Mouse (Mus musculus): ENCODE data around the gene Clec2d. TPM values are rescaled to one million over a fixed set of nuclear protein-coding genes. Genes with fewer than 3 reads are reported as not detected.

Gene Clec2d
- polyA plus RNA-seq, 1 experiment: not detected

DNA sequence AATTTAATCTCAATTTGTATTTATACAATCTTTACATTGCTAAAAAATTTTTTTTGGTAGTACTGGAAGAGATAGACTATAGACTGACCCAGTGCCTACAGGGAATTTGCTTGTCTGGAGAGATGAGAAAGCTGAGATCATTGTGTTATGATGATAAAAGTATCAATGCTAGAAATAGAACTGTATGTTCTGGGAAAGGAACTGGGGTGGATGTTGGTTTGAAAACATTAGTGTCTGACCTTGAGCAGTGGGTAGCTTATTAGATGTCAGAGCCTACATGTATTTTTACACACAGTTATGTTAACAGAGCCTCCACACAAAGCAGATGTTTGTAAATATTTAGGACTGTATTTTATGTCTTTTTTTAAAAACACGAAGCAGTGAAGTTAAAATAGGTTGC lies 43.7 kb downstream of the Clec2d start:
- Histone ChIP-seq H3K4me3 (ENCODE audit: low read depth, low read length) (no peak overlapping the region), H3K9me3 (replicated peaks; ENCODE audit: control insufficient read depth, insufficient read depth, low read length, poor library complexity, severe bottlenecking) (no peaks in the 10 kb centered on the region; the same call in 1 of the 2 replicates), H3K9ac (ENCODE audit: low read depth, poor library complexity, severe bottlenecking) (no peak overlapping the region), H3K36me3 (ENCODE audit: control insufficient read depth, insufficient read depth, low read length, poor library complexity, severe bottlenecking) (no peaks in the 10 kb centered on the region), H3K27ac (ENCODE audit: insufficient read depth, low read length) (no peak overlapping the region), H3K4me1 (ENCODE audit: control insufficient read depth, insufficient read depth, low read length) (no peaks in the 10 kb centered on the region), H3K27me3 (ENCODE audit: control insufficient read depth, insufficient read depth, low read length, poor library complexity, severe bottlenecking) (no peaks in the 10 kb centered on the region)
- no peak for TF ChIP-seq EP300 (IDR thresholded peaks at IDR 0.05; ENCODE audit: insufficient read depth, low read depth, low read length)
- TF ChIP-seq POLR2A (IDR thresholded peaks at IDR 0.05; ENCODE audit: insufficient read depth, low read length): no peak
- no peak for TF ChIP-seq CTCF (IDR thresholded peaks at IDR 0.05; ENCODE audit: low read depth, low read length)

DNA sequence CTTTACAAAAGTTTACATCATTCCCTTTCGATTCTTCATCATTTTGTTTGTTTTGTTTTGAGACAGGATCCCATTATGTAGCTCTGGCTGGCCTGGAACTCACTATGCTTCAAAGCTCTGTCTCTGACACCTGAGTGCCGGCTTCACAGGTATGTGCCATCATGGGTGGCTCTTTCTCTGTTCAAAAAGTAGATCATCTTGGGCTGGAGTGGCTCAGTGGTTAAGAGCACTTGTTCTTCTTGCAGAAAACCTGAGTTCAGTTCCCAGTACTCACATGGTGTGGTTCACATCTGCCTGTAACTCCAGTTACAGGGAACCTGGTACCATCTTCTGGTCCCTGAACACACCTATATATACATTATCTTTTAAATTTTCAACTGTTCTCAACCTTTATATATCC lies 44.7 kb downstream of the Clec2d start:
- no peaks in the 10 kb centered on the region; the same call in 1 of the 2 replicates for H3K9me3 ChIP-seq (replicated peaks; ENCODE audit: control insufficient read depth, insufficient read depth, low read length, poor library complexity, severe bottlenecking)
- no peak overlapping the region for H3K4me3 ChIP-seq (ENCODE audit: low read depth, low read length)
- no peaks in the 10 kb centered on the region for H3K27me3 ChIP-seq (ENCODE audit: control insufficient read depth, insufficient read depth, low read length, poor library complexity, severe bottlenecking)
- H3K27ac ChIP-seq (ENCODE audit: insufficient read depth, low read length): no peak overlapping the region
- no peak for TF ChIP-seq EP300 (IDR thresholded peaks at IDR 0.05; ENCODE audit: insufficient read depth, low read depth, low read length)
- no peak for TF ChIP-seq POLR2A (IDR thresholded peaks at IDR 0.05; ENCODE audit: insufficient read depth, low read length)
- no peak for TF ChIP-seq CTCF (IDR thresholded peaks at IDR 0.05; ENCODE audit: low read depth, low read length)
- H3K4me1 ChIP-seq (ENCODE audit: control insufficient read depth, insufficient read depth, low read length): no peaks in the 10 kb centered on the region
- no peak overlapping the region for H3K9ac ChIP-seq (ENCODE audit: low read depth, poor library complexity, severe bottlenecking)
- no peaks in the 10 kb centered on the region for H3K36me3 ChIP-seq (ENCODE audit: control insufficient read depth, insufficient read depth, low read length, poor library complexity, severe bottlenecking)

DNA sequence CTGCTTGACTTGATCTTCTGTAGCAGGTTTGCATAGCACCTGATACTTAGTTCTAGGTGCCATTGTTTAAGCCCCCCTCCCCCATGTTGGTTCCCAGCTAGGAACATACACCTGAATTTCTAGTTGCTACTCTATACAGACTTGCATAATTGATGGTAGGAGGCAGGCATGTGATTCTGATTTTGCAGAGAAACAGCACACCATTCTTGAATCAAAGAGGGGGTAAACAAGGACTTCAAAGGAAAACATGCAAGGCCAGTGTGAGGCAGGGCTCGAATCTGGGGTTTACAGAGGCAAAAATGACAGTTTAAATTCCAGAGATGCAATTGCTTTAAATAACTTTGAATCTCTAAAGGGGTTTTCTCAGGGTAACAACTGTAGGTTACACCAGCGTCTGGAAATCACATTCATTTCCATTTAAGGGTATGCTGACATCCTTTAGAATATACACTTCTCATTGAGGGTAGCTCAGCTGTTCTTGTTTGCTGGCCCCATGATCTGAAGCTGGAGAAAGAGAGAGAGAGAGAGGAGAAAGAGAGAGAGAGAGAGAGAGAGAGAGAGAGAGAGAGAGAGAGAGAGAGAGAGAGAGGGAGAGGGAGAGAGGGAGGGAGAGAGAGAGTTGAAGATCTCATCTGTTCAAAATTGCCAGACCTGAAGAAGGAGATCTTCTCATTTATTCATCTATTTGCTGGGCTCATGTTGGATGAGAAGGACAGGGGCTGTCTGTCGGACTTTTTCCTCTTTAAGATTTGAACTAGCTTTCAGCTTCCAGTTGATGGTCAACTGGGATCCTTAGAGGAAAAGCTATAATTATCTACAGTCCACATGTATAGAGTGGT lies 48.7 kb downstream of the Clec2d start:
- Histone ChIP-seq H3K9me3 (replicated peaks; ENCODE audit: control insufficient read depth, insufficient read depth, low read length, poor library complexity, severe bottlenecking) (no peaks in the 10 kb centered on the region; the same call in 1 of the 2 replicates), H3K9ac (ENCODE audit: low read depth, poor library complexity, severe bottlenecking) (no peak overlapping the region), H3K36me3 (ENCODE audit: control insufficient read depth, insufficient read depth, low read length, poor library complexity, severe bottlenecking) (no peaks in the 10 kb centered on the region), H3K4me3 (ENCODE audit: low read depth, low read length) (no peak overlapping the region), H3K27ac (ENCODE audit: insufficient read depth, low read length) (no peak overlapping the region), H3K27me3 (ENCODE audit: control insufficient read depth, insufficient read depth, low read length, poor library complexity, severe bottlenecking) (no peaks in the 10 kb centered on the region), H3K4me1 (ENCODE audit: control insufficient read depth, insufficient read depth, low read length) (peaks cover under 1% of the 10 kb centered on the region)
- TF ChIP-seq EP300 (IDR thresholded peaks at IDR 0.05; ENCODE audit: insufficient read depth, low read depth, low read length): no peak
- no peak for TF ChIP-seq POLR2A (IDR thresholded peaks at IDR 0.05; ENCODE audit: insufficient read depth, low read length)
- TF ChIP-seq CTCF (IDR thresholded peaks at IDR 0.05; ENCODE audit: low read depth, low read length): no peak

DNA sequence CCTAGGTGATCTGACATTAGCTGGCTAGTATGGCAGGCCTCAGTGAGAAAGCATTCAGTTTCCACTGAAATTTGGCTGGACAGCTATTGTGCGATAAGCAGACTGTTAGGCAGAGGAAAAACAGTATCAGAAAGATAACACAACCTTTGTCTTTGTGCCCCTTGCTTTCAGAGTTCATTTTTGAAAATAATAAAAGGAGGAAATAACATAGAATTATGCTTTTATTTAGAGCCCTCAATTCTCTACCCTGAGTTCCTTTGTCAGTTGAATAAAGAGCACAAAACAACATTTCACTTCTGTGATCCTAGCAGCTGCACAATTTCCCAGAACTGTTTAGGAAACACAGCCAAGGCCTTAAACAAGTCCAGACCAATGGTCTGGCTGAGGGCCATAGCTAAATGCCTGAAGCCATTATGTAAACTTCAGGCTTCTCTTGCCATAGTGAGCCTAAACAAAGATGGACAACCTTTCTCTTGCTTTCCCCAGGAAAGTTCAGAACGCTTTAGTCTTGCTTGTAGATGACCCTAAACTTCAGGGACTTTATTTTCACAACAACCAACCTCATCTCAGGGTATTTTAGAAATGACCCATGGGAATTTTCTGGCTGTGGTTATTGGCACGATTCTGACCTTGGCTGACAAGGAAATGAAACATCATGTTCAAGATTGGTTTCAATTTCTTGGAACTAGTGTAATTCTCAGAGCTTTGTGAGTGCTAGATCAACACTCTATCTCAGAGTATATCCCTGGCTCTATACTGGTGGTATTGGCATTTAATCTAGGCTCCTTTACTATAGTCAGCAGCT lies 49.6 kb downstream of the Clec2d start:
- TF ChIP-seq EP300 (IDR thresholded peaks at IDR 0.05; ENCODE audit: insufficient read depth, low read depth, low read length): no peak
- TF ChIP-seq POLR2A (IDR thresholded peaks at IDR 0.05; ENCODE audit: insufficient read depth, low read length): no peak
- TF ChIP-seq CTCF (IDR thresholded peaks at IDR 0.05; ENCODE audit: low read depth, low read length): no peak
- Histone ChIP-seq H3K9me3 (replicated peaks; ENCODE audit: control insufficient read depth, insufficient read depth, low read length, poor library complexity, severe bottlenecking) (no peaks in the 10 kb centered on the region), H3K4me1 (ENCODE audit: control insufficient read depth, insufficient read depth, low read length) (peaks cover 2% of the 10 kb centered on the region), H3K27me3 (ENCODE audit: control insufficient read depth, insufficient read depth, low read length, poor library complexity, severe bottlenecking) (no peaks in the 10 kb centered on the region), H3K27ac (ENCODE audit: insufficient read depth, low read length) (no peak overlapping the region), H3K36me3 (ENCODE audit: control insufficient read depth, insufficient read depth, low read length, poor library complexity, severe bottlenecking) (no peaks in the 10 kb centered on the region), H3K4me3 (ENCODE audit: low read depth, low read length) (no peak overlapping the region), H3K9ac (ENCODE audit: low read depth, poor library complexity, severe bottlenecking) (no peak overlapping the region)

DNA sequence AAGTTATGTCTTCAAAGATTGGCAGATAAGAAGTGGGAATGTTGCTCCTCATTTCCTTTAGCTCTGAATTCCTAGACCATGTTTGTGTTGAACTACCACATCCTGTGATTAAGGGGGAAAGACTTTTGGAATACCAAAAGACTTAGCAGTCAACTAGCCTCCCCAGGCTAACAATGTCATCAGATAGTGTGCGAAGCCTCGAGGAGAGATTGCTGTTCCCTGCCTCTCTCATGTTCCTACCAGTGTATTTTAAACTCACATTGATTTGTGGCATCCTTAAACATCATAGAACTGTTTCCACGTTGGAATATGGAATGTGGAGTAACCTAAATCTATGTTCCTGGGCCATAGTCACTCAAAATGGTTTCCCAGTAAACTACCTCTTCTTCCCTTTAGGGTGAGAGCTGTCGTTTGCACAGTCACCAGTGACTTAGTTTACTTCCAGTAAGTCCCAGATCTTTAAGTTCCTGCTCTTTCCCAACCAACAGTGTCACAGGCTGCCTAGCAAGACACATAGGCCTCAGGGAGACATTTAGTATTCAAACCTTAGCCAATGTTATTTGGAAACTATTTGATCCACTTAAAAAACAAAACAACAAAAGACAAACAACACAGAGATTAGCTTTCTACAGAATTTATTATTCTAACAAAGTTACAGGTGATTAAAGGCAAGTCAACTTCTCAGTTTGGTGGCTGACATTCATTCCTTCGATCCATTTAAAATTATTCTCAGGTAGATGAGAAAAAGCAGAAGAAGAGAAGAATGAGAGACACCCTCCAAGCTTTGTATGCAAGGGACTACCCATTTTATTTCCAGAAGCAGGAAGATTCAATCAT lies 51.8 kb downstream of the Clec2d start:
- Histone ChIP-seq H3K27ac (ENCODE audit: insufficient read depth, low read length) (no peak overlapping the region), H3K36me3 (ENCODE audit: control insufficient read depth, insufficient read depth, low read length, poor library complexity, severe bottlenecking) (no peaks in the 10 kb centered on the region)

More for the DNA sequence above, 51.8 kb downstream of the Clec2d start:
- Histone ChIP-seq H3K4me3 (ENCODE audit: low read depth, low read length) (no peak overlapping the region), H3K9me3 (replicated peaks; ENCODE audit: control insufficient read depth, insufficient read depth, low read length, poor library complexity, severe bottlenecking) (no peaks in the 10 kb centered on the region), H3K4me1 (ENCODE audit: control insufficient read depth, insufficient read depth, low read length) (peaks cover 3% of the 10 kb centered on the region), H3K27me3 (ENCODE audit: control insufficient read depth, insufficient read depth, low read length, poor library complexity, severe bottlenecking) (no peaks in the 10 kb centered on the region), H3K9ac (ENCODE audit: low read depth, poor library complexity, severe bottlenecking) (no peak overlapping the region)
- TF ChIP-seq POLR2A (IDR thresholded peaks at IDR 0.05; ENCODE audit: insufficient read depth, low read length): no peak
- no peak for TF ChIP-seq CTCF (IDR thresholded peaks at IDR 0.05; ENCODE audit: low read depth, low read length)

Measured in ES-Bruce4 (cell line).